Mouse (Mus musculus) neutrophil, adult 65 days (primary cell): Measurements from ENCODE around the gene Preb. TPM values are rescaled to one million over a fixed set of nuclear protein-coding genes. Genes with fewer than 3 reads are reported as not detected.

ENCODE experiments used
- total RNA-seq: library from RNA; stranded (reverse); gene quantifications from 2 replicates; pipeline ENCODE4 v1.2.4, GENCODE M21; 2023

The Preb gene
- 430 and 600 TPM in 2 replicates for total RNA-seq

GRCm38 (mm10) chr5:30959966-30960501 lies at the start of gene Preb:
Preb (minus strand) TSS chr5:30960361.

GRCm38 (mm10) chr5:30968416-30968815 lies 8.3 kb upstream of the Preb start, which contains the start of gene Tcf23:
Tcf23 (plus strand) TSS chr5:30968662.

GRCm38 (mm10) chr5:30944956-30945781 lies 15.0 kb downstream of the Preb start, which contains the start of gene Cgref1:
Cgref1 (minus strand) TSS chr5:30945591.

GRCm38 (mm10) chr5:30921256-30922033 lies 38.7 kb downstream of the Preb start, which contains the start of gene Khk:
Khk (plus strand) TSS chr5:30921431.

GRCm38 (mm10) chr5:30913060-30913841 lies 46.9 kb downstream of the Preb start, which contains the start of gene Emilin1:
Emilin1 (plus strand) TSS chr5:30913402.

GRCm38 (mm10) chr5:30907413-30908059 lies 52.6 kb downstream of the Preb start, which contains the start of gene Ost4:
Ost4 (minus strand) TSS chr5:30907788.

Other genes with a start within 250 kb of the Preb start
- not detected in 2 replicates for gene Dpysl5, start 248.8 kb downstream of the Preb start, total RNA-seq
- gene Mapre3, start 145.7 kb downstream of the Preb start, total RNA-seq, result 1.5 and 1.6 TPM in 2 replicates
- gene Tmem214, start 92.3 kb downstream of the Preb start, total RNA-seq, result 21.9 and 30.1 TPM in 2 replicates
- 3.1 and 4.6 TPM in 2 replicates for gene Agbl5, start 71.7 kb downstream of the Preb start, total RNA-seq
- gene Ost4, start 52.6 kb downstream of the Preb start, total RNA-seq, result 105 and 129 TPM in 2 replicates
- gene Emilin1, start 47.0 kb downstream of the Preb start, total RNA-seq, result 22.9 and 23.7 TPM in 2 replicates
- gene Khk, start 38.9 kb downstream of the Preb start, total RNA-seq, result 28.9 and 31.7 TPM in 2 replicates
- gene Cgref1, start 14.8 kb downstream of the Preb start, total RNA-seq, result 0.98 TPM in 1 of 2 replicates, not detected in the other
- gene Tcf23, start 8.3 kb upstream of the Preb start, total RNA-seq, result not detected in 2 replicates
- gene Atraid, start 88.0 kb upstream of the Preb start, total RNA-seq, result 11.6 and 17.1 TPM in 2 replicates
- gene Slc5a6, start 88.6 kb upstream of the Preb start, total RNA-seq, result 2.4 and 3.3 TPM in 2 replicates
- 8.2 and 20.3 TPM in 2 replicates for gene Cad, start 94.4 kb upstream of the Preb start, total RNA-seq
- not detected in 2 replicates for gene Dnajc5g, start 145.9 kb upstream of the Preb start, total RNA-seq
- gene Slc30a3, start 147.9 kb upstream of the Preb start, total RNA-seq, result not detected in 2 replicates
- not detected in 2 replicates for gene Trim54, start 156.4 kb upstream of the Preb start, total RNA-seq
- gene Ucn, start 178.5 kb upstream of the Preb start, total RNA-seq, result not detected in 2 replicates
- gene Mpv17, start 193.9 kb upstream of the Preb start, total RNA-seq, result 7.0 and 7.6 TPM in 2 replicates
- gene Gm29609, start 219.6 kb upstream of the Preb start, total RNA-seq, result 0.93 and 2.1 TPM in 2 replicates
- 88.6 and 97.9 TPM in 2 replicates for gene Gtf3c2, start 219.8 kb upstream of the Preb start, total RNA-seq
- gene Snx17, start 232.9 kb upstream of the Preb start, total RNA-seq, result 52.6 and 61.7 TPM in 2 replicates
- gene Eif2b4, start 233.1 kb upstream of the Preb start, total RNA-seq, result 16.3 and 17.5 TPM in 2 replicates
- gene Zfp513, start 241.9 kb upstream of the Preb start, total RNA-seq, result 29.5 and 34.6 TPM in 2 replicates